Mouse (Mus musculus): ENCODE results near the gene Sgtb. TPM values are rescaled to one million over a fixed set of nuclear protein-coding genes. Genes with fewer than 3 reads are reported as not detected.

The Sgtb gene
- polyA plus RNA-seq, 1 experiment from 2014 or later = 33.0 TPM

GRCm38 (mm10) chr13:104122078-104122840 is 12.7 kb downstream of the Sgtb start:
- Histone ChIP-seq H3K4me2 (ENCODE audit: low read depth, low read length) (no peak overlapping the region), H3K36me3 (ENCODE audit: control insufficient read depth, insufficient read depth, low read length) (peaks cover 22% of the 10 kb centered on the region), H3K4me3 (ENCODE audit: low read depth, low read length) (no peak overlapping the region), H3K27ac (ENCODE audit: low read depth, low read length) (no peak overlapping the region), H3K27me3 (ENCODE audit: control insufficient read depth, insufficient read depth, low read length) (no peaks in the 10 kb centered on the region), H3K9me3 (ENCODE audit: control insufficient read depth, low read length) (no peaks in the 10 kb centered on the region), H3K9ac (replicated peaks; ENCODE audit: low read depth, low read length) (no peak overlapping the region), H3K4me1 (ENCODE audit: control insufficient read depth, insufficient read depth, low read length) (no peaks in the 10 kb centered on the region)
- 60% methylated on average over 17 of the region's 17 CpGs for WGBS
- no peak for ATAC-seq (ENCODE audit: low read depth)

GRCm38 (mm10) chr13:104123662-104124381 is 14.3 kb downstream of the Sgtb start:
- H3K27ac ChIP-seq (ENCODE audit: low read depth, low read length) = no peak overlapping the region
- ATAC-seq (ENCODE audit: low read depth) = no peak
- H3K9me3 ChIP-seq (ENCODE audit: control insufficient read depth, low read length) = no peaks in the 10 kb centered on the region
- H3K4me2 ChIP-seq (ENCODE audit: low read depth, low read length) = no peak overlapping the region
- no peak overlapping the region for H3K9ac ChIP-seq (replicated peaks; ENCODE audit: low read depth, low read length)
- 91% methylated on average over 20 of the region's 20 CpGs for WGBS
- H3K4me1 ChIP-seq (ENCODE audit: control insufficient read depth, insufficient read depth, low read length) = no peaks in the 10 kb centered on the region
- no peak overlapping the region for H3K4me3 ChIP-seq (ENCODE audit: low read depth, low read length)
- peaks cover 21% of the 10 kb centered on the region for H3K36me3 ChIP-seq (ENCODE audit: control insufficient read depth, insufficient read depth, low read length)
- no peaks in the 10 kb centered on the region for H3K27me3 ChIP-seq (ENCODE audit: control insufficient read depth, insufficient read depth, low read length)

- Histone ChIP-seq H3K36me3 (ENCODE audit: control insufficient read depth, insufficient read depth, low read length) (peaks cover 40% of the 10 kb centered on the region), H3K9ac (replicated peaks; ENCODE audit: low read depth, low read length) (no peak overlapping the region), H3K9me3 (ENCODE audit: control insufficient read depth, low read length) (no peaks in the 10 kb centered on the region), H3K27ac (ENCODE audit: low read depth, low read length) (no peak overlapping the region), H3K27me3 (ENCODE audit: control insufficient read depth, insufficient read depth, low read length) (no peaks in the 10 kb centered on the region), H3K4me2 (ENCODE audit: low read depth, low read length) (no peak overlapping the region), H3K4me1 (ENCODE audit: control insufficient read depth, insufficient read depth, low read length) (no peaks in the 10 kb centered on the region), H3K4me3 (ENCODE audit: low read depth, low read length) (no peak overlapping the region)
- 87% methylated on average over 2 of the region's 2 CpGs for WGBS
- no peak for ATAC-seq (ENCODE audit: low read depth)
Observed at GRCm38 (mm10) chr13:104132561-104132960, 23.0 kb downstream of the Sgtb start.

- Histone ChIP-seq H3K9me3 (ENCODE audit: control insufficient read depth, low read length) (no peaks in the 10 kb centered on the region), H3K4me1 (ENCODE audit: control insufficient read depth, insufficient read depth, low read length) (no peaks in the 10 kb centered on the region), H3K27me3 (ENCODE audit: control insufficient read depth, insufficient read depth, low read length) (no peaks in the 10 kb centered on the region), H3K4me3 (ENCODE audit: low read depth, low read length) (no peak overlapping the region), H3K27ac (ENCODE audit: low read depth, low read length) (no peak overlapping the region), H3K9ac (replicated peaks; ENCODE audit: low read depth, low read length) (no peak overlapping the region), H3K36me3 (ENCODE audit: control insufficient read depth, insufficient read depth, low read length) (peaks cover 31% of the 10 kb centered on the region), H3K4me2 (ENCODE audit: low read depth, low read length) (no peak overlapping the region)
- WGBS = 58% methylated on average over 4 of the region's 4 CpGs
- ATAC-seq (ENCODE audit: low read depth) = no peak
Observed at GRCm38 (mm10) chr13:104134510-104135085, 25.1 kb downstream of the Sgtb start.

- H3K27me3 ChIP-seq (ENCODE audit: control insufficient read depth, insufficient read depth, low read length) = no peaks in the 10 kb centered on the region
- ATAC-seq (ENCODE audit: low read depth) = peak; percentile 80; the same call in 1 of the 2 replicates
- no peak overlapping the region for H3K4me3 ChIP-seq (ENCODE audit: low read depth, low read length)
- no peak overlapping the region for H3K9ac ChIP-seq (replicated peaks; ENCODE audit: low read depth, low read length)
- no peaks in the 10 kb centered on the region for H3K9me3 ChIP-seq (ENCODE audit: control insufficient read depth, low read length)
- H3K27ac ChIP-seq (ENCODE audit: low read depth, low read length) = no peak overlapping the region
- peaks cover 48% of the 10 kb centered on the region for H3K36me3 ChIP-seq (ENCODE audit: control insufficient read depth, insufficient read depth, low read length)
- no peak overlapping the region for H3K4me2 ChIP-seq (ENCODE audit: low read depth, low read length)
- WGBS = 47% methylated on average over 13 of the region's 13 CpGs
- no peaks in the 10 kb centered on the region for H3K4me1 ChIP-seq (ENCODE audit: control insufficient read depth, insufficient read depth, low read length)
Observed at GRCm38 (mm10) chr13:104139369-104140209, 30.0 kb downstream of the Sgtb start.

GRCm38 (mm10) chr13:104144871-104145270 is 35.3 kb downstream of the Sgtb start:
- H3K4me3 ChIP-seq (ENCODE audit: low read depth, low read length) = no peak overlapping the region
- WGBS = 86% methylated on average over 9 of the region's 9 CpGs

GRCm38 (mm10) chr13:104145646-104146045 is 36.1 kb downstream of the Sgtb start:
- Histone ChIP-seq H3K27ac (ENCODE audit: low read depth, low read length) (no peak overlapping the region), H3K36me3 (ENCODE audit: control insufficient read depth, insufficient read depth, low read length) (peaks cover 30% of the 10 kb centered on the region), H3K4me1 (ENCODE audit: control insufficient read depth, insufficient read depth, low read length) (no peaks in the 10 kb centered on the region), H3K4me2 (ENCODE audit: low read depth, low read length) (no peak overlapping the region), H3K4me3 (ENCODE audit: low read depth, low read length) (no peak overlapping the region), H3K27me3 (ENCODE audit: control insufficient read depth, insufficient read depth, low read length) (no peaks in the 10 kb centered on the region), H3K9ac (replicated peaks; ENCODE audit: low read depth, low read length) (no peak overlapping the region), H3K9me3 (ENCODE audit: control insufficient read depth, low read length) (no peaks in the 10 kb centered on the region)
- WGBS = 96% methylated on average over 3 of the region's 3 CpGs
- no peak for ATAC-seq (ENCODE audit: low read depth)

More at GRCm38 (mm10) chr13:104144871-104145270, 35.3 kb downstream of the Sgtb start:
- Histone ChIP-seq H3K4me1 (ENCODE audit: control insufficient read depth, insufficient read depth, low read length) (no peaks in the 10 kb centered on the region), H3K27ac (ENCODE audit: low read depth, low read length) (no peak overlapping the region), H3K36me3 (ENCODE audit: control insufficient read depth, insufficient read depth, low read length) (peaks cover 38% of the 10 kb centered on the region), H3K9ac (replicated peaks; ENCODE audit: low read depth, low read length) (no peak overlapping the region), H3K9me3 (ENCODE audit: control insufficient read depth, low read length) (no peaks in the 10 kb centered on the region), H3K27me3 (ENCODE audit: control insufficient read depth, insufficient read depth, low read length) (no peaks in the 10 kb centered on the region), H3K4me2 (ENCODE audit: low read depth, low read length) (no peak overlapping the region)
- no peak for ATAC-seq (ENCODE audit: low read depth)

- no peak overlapping the region for H3K9ac ChIP-seq (replicated peaks; ENCODE audit: low read depth, low read length)
- no peak overlapping the region for H3K27ac ChIP-seq (ENCODE audit: low read depth, low read length)
- H3K4me3 ChIP-seq (ENCODE audit: low read depth, low read length) = no peak overlapping the region
- peaks cover 21% of the 10 kb centered on the region; the same call in 1 of the 2 replicates for H3K36me3 ChIP-seq (ENCODE audit: control insufficient read depth, insufficient read depth, low read length)
- WGBS = 96% methylated on average over 5 of the region's 5 CpGs
- H3K4me2 ChIP-seq (ENCODE audit: low read depth, low read length) = no peak overlapping the region
- ATAC-seq (ENCODE audit: low read depth) = no peak
- no peaks in the 10 kb centered on the region for H3K4me1 ChIP-seq (ENCODE audit: control insufficient read depth, insufficient read depth, low read length)
- no peaks in the 10 kb centered on the region for H3K9me3 ChIP-seq (ENCODE audit: control insufficient read depth, low read length)
- no peaks in the 10 kb centered on the region for H3K27me3 ChIP-seq (ENCODE audit: control insufficient read depth, insufficient read depth, low read length)
Observed at GRCm38 (mm10) chr13:104154180-104154579, 44.6 kb downstream of the Sgtb start.
